Mouse (Mus musculus): ENCODE measurements at regions not wholly inside any gene's neighbourhood (a gene's known extent, or its start where the extent isn't known, plus 50 kb on each side); places are given as distances from the start of the nearest gene placed in this dataset.

DNA sequence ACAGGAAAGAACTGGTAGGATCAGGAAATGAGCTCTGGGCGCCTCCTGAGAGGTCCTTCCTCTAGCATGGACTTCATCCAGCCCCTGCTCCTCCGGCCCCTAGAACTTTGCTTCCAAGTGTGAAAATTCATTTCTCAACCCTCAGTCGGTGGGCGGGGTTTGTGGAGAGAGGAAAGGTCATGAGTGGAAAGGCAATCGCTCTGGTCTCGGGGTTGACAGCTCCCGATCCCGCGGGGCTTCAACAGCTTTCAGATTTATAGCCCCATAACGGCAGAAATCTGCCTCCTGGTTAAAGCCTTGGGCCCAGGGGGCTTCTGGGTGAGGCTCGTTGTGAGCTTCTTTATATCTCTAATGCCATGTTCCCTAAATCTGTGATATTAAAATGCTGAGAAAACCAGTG, 184.2 kb upstream of the Spaca1 start:
- H3K4me1 ChIP-seq (ENCODE audit: control insufficient read depth, insufficient read depth, low read length) = no peaks in the 10 kb centered on the region
- H3K27me3 ChIP-seq (ENCODE audit: control insufficient read depth, insufficient read depth, low read length, poor library complexity, severe bottlenecking) = no peaks in the 10 kb centered on the region
- H3K4me3 ChIP-seq (ENCODE audit: low read depth, low read length) = no peak overlapping the region
- H3K36me3 ChIP-seq (ENCODE audit: control insufficient read depth, insufficient read depth, low read length, poor library complexity, severe bottlenecking) = no peaks in the 10 kb centered on the region
- H3K27ac ChIP-seq (ENCODE audit: insufficient read depth, low read length) = no peak overlapping the region
- TF ChIP-seq EP300 (IDR thresholded peaks at IDR 0.05; ENCODE audit: insufficient read depth, low read depth, low read length) (no peak), POLR2A (IDR thresholded peaks at IDR 0.05; ENCODE audit: insufficient read depth, low read length) (no peak), CTCF (IDR thresholded peaks at IDR 0.05; ENCODE audit: low read depth, low read length) (no peak)
- no peak overlapping the region for H3K9ac ChIP-seq (ENCODE audit: low read depth, poor library complexity, severe bottlenecking)
- H3K9me3 ChIP-seq (replicated peaks; ENCODE audit: control insufficient read depth, insufficient read depth, low read length, poor library complexity, severe bottlenecking) = no peaks in the 10 kb centered on the region

DNA sequence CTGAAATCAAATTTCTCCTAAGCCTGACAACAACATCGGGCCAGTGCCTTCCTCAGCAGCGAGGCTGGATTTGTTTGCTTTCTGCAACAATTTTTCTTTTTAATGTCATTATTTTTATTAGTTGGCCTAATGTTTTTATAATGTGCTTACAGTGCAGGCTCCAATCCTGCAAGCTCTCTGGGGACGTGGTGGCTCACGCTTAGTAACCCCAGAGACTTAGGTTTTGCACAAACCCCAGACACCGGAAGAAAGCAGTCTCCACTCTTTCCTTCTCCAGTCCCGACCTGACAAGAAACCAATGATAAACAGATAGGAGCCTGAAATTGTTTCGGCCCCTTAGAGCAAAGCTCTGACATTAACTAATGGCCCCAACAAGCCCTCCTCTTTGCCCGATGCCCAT, 184.7 kb upstream of the Spaca1 start:
- Histone ChIP-seq H3K9me3 (replicated peaks; ENCODE audit: control insufficient read depth, insufficient read depth, low read length, poor library complexity, severe bottlenecking) (no peaks in the 10 kb centered on the region), H3K27me3 (ENCODE audit: control insufficient read depth, insufficient read depth, low read length, poor library complexity, severe bottlenecking) (no peaks in the 10 kb centered on the region), H3K27ac (ENCODE audit: insufficient read depth, low read length) (no peak overlapping the region), H3K4me3 (ENCODE audit: low read depth, low read length) (no peak overlapping the region), H3K4me1 (ENCODE audit: control insufficient read depth, insufficient read depth, low read length) (no peaks in the 10 kb centered on the region), H3K9ac (ENCODE audit: low read depth, poor library complexity, severe bottlenecking) (no peak overlapping the region), H3K36me3 (ENCODE audit: control insufficient read depth, insufficient read depth, low read length, poor library complexity, severe bottlenecking) (no peaks in the 10 kb centered on the region)
- TF ChIP-seq CTCF (IDR thresholded peaks at IDR 0.05; ENCODE audit: low read depth, low read length) = no peak
- TF ChIP-seq EP300 (IDR thresholded peaks at IDR 0.05; ENCODE audit: insufficient read depth, low read depth, low read length) = no peak
- no peak for TF ChIP-seq POLR2A (IDR thresholded peaks at IDR 0.05; ENCODE audit: insufficient read depth, low read length)

DNA sequence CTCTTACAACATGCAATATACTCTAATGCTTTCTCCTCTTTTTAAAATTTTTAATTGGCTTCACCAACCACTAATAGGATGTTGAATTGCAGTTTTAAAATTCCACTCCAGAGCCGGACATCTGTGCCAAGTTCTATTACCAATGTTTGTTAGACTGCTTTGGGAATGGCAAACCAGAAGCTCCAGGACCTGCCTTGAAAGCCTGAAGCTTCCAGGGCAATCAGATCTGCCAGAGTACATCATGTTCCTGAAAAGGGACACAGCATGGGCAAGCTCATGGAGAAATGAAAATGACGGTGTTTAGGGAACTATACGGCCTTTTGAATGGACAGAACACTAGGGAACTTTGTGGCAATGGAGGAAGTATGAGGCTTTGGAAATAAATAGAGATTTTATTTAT, 187.8 kb upstream of the Spaca1 start:
- no peaks in the 10 kb centered on the region for H3K27me3 ChIP-seq (ENCODE audit: control insufficient read depth, insufficient read depth, low read length, poor library complexity, severe bottlenecking)
- no peak overlapping the region for H3K27ac ChIP-seq (ENCODE audit: insufficient read depth, low read length)
- no peak overlapping the region for H3K4me3 ChIP-seq (ENCODE audit: low read depth, low read length)
- H3K9ac ChIP-seq (ENCODE audit: low read depth, poor library complexity, severe bottlenecking) = no peak overlapping the region
- H3K4me1 ChIP-seq (ENCODE audit: control insufficient read depth, insufficient read depth, low read length) = no peaks in the 10 kb centered on the region
- H3K36me3 ChIP-seq (ENCODE audit: control insufficient read depth, insufficient read depth, low read length, poor library complexity, severe bottlenecking) = no peaks in the 10 kb centered on the region
- no peaks in the 10 kb centered on the region for H3K9me3 ChIP-seq (replicated peaks; ENCODE audit: control insufficient read depth, insufficient read depth, low read length, poor library complexity, severe bottlenecking)
- TF ChIP-seq EP300 (IDR thresholded peaks at IDR 0.05; ENCODE audit: insufficient read depth, low read depth, low read length) (no peak), POLR2A (IDR thresholded peaks at IDR 0.05; ENCODE audit: insufficient read depth, low read length) (no peak), CTCF (IDR thresholded peaks at IDR 0.05; ENCODE audit: low read depth, low read length) (no peak)

DNA sequence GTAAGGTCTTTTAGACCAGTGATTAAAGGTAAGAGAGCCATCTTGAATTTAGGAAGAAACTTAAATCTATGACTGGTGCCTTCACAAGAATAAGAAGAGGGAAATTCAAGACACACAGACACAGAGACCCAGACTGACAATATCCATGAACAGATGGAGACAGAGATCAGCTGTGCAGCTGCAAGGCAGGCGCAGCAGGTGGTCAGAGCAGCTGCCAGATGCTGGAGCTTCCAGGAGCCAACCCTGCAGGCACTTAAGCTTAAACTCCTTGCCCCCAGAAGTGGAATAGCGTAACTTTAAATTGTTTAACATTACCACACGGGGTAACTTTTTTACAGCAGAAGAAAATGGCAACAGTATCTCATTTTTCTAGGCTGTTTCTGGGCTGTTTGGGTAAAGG, 189.6 kb upstream of the Spaca1 start:
- TF ChIP-seq CTCF (IDR thresholded peaks at IDR 0.05; ENCODE audit: low read depth, low read length) (no peak), EP300 (IDR thresholded peaks at IDR 0.05; ENCODE audit: insufficient read depth, low read depth, low read length) (no peak), POLR2A (IDR thresholded peaks at IDR 0.05; ENCODE audit: insufficient read depth, low read length) (no peak)

DNA sequence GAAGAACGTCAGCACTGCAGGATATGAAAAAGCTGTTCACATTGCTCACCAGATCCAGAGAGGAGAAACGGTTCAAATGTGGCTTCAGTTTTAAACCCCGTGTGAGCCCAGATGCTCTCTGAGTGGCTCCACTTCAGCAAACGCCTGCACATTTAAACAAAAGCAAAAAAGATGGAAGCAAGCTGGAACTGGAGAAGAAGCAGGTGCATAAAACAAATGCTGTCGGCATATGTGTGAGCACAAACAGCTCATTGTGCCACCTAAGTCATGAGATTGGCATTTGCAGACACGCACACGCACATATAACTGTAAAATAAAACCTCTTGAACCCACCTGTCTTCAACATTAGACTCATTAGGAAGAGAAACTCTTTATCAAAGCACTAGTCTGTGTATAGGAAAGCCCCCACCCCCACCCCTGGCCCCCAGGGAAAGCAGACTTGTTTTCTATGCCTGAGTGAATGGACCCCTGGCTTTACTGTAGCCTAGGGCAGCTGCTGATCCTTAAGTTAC, 191.1 kb upstream of the Spaca1 start:
- H3K27me3 ChIP-seq (ENCODE audit: control insufficient read depth, insufficient read depth, low read length, poor library complexity, severe bottlenecking) = no peaks in the 10 kb centered on the region
- no peak overlapping the region for H3K9ac ChIP-seq (ENCODE audit: low read depth, poor library complexity, severe bottlenecking)
- H3K4me1 ChIP-seq (ENCODE audit: control insufficient read depth, insufficient read depth, low read length) = no peaks in the 10 kb centered on the region
- no peaks in the 10 kb centered on the region for H3K9me3 ChIP-seq (replicated peaks; ENCODE audit: control insufficient read depth, insufficient read depth, low read length, poor library complexity, severe bottlenecking)
- no peaks in the 10 kb centered on the region for H3K36me3 ChIP-seq (ENCODE audit: control insufficient read depth, insufficient read depth, low read length, poor library complexity, severe bottlenecking)
- H3K4me3 ChIP-seq (ENCODE audit: low read depth, low read length) = no peak overlapping the region
- TF ChIP-seq EP300 (IDR thresholded peaks at IDR 0.05; ENCODE audit: insufficient read depth, low read depth, low read length) (no peak), POLR2A (IDR thresholded peaks at IDR 0.05; ENCODE audit: insufficient read depth, low read length) (no peak), CTCF (IDR thresholded peaks at IDR 0.05; ENCODE audit: low read depth, low read length) (no peak)
- no peak overlapping the region for H3K27ac ChIP-seq (ENCODE audit: insufficient read depth, low read length)

More for the DNA sequence above, 189.6 kb upstream of the Spaca1 start:
- H3K27me3 ChIP-seq (ENCODE audit: control insufficient read depth, insufficient read depth, low read length, poor library complexity, severe bottlenecking) = no peaks in the 10 kb centered on the region
- H3K4me3 ChIP-seq (ENCODE audit: low read depth, low read length) = no peak overlapping the region
- no peak overlapping the region for H3K27ac ChIP-seq (ENCODE audit: insufficient read depth, low read length)
- H3K36me3 ChIP-seq (ENCODE audit: control insufficient read depth, insufficient read depth, low read length, poor library complexity, severe bottlenecking) = no peaks in the 10 kb centered on the region
- no peaks in the 10 kb centered on the region for H3K9me3 ChIP-seq (replicated peaks; ENCODE audit: control insufficient read depth, insufficient read depth, low read length, poor library complexity, severe bottlenecking)
- H3K4me1 ChIP-seq (ENCODE audit: control insufficient read depth, insufficient read depth, low read length) = no peaks in the 10 kb centered on the region
- no peak overlapping the region for H3K9ac ChIP-seq (ENCODE audit: low read depth, poor library complexity, severe bottlenecking)

DNA sequence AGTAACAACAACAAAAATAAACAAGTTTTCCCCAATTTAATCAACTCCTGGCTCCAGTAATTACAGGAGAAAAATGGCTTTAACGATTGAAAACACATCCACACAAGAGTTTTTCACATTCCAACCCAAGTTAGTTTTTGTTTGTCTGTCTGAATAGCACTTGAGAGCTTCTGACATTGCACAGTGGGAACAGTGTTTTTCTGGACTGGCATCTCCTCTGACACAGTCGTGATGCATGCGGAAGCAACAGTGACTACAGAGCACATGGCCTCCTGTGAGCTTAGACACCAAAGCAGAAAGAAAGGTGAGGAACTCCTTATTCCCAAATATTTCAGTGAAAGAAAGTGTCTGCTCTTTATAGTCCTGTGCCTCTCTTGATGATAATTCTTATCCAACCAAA, 191.7 kb upstream of the Spaca1 start:
- TF ChIP-seq EP300 (IDR thresholded peaks at IDR 0.05; ENCODE audit: insufficient read depth, low read depth, low read length) (no peak), CTCF (IDR thresholded peaks at IDR 0.05; ENCODE audit: low read depth, low read length) (no peak), POLR2A (IDR thresholded peaks at IDR 0.05; ENCODE audit: insufficient read depth, low read length) (no peak)
- Histone ChIP-seq H3K36me3 (ENCODE audit: control insufficient read depth, insufficient read depth, low read length, poor library complexity, severe bottlenecking) (no peaks in the 10 kb centered on the region), H3K4me3 (ENCODE audit: low read depth, low read length) (no peak overlapping the region), H3K27ac (ENCODE audit: insufficient read depth, low read length) (no peak overlapping the region), H3K27me3 (ENCODE audit: control insufficient read depth, insufficient read depth, low read length, poor library complexity, severe bottlenecking) (no peaks in the 10 kb centered on the region), H3K9ac (ENCODE audit: low read depth, poor library complexity, severe bottlenecking) (no peak overlapping the region), H3K4me1 (ENCODE audit: control insufficient read depth, insufficient read depth, low read length) (no peaks in the 10 kb centered on the region), H3K9me3 (replicated peaks; ENCODE audit: control insufficient read depth, insufficient read depth, low read length, poor library complexity, severe bottlenecking) (no peaks in the 10 kb centered on the region)
